Mouse (Mus musculus): Measurements from ENCODE around the gene Ctxn1. TPM values are rescaled to one million over a fixed set of nuclear protein-coding genes. Genes with fewer than 3 reads are reported as not detected.
A peak's percentile ranks its signal among the peaks of the same experiment; 100 is the strongest.

Gene Ctxn1
- polyA plus RNA-seq (2016; fragmentation: Nextera tagmentation; extraction: Ambion mirVana) = 209 and 218 TPM in 2 replicates

DNA sequence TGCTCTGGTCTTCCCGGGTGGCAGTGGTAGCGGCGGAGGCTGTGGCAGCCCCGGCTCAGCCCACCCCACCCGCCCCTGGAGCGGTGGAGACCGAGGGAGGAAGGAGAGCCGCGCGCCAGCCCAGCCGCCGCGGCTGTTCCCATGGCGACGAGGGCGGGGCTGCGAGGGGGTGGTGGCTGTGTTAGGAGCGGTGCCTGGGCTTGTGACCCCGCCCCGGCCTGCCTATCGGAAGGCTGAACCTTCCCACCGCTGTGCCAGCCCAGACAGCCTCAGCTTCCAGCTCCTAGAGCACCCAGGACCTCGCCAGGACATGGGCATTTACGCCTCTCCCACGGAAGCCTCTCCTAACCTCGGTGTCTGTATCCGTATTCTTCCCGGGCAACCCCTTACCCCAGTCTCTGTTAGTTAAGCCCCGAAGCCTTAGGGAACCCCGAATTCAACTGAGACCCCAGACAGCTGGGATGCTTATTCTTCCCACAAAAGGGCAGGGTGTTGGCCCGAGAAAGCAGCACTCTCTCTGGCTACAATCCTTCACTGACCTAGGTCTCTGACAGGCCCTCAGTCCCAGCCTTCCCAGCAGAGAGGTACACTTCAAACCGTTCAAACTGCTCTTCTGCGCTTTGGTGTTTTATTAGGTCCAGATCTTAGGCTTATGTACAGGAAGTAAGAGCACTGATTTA is at the start of gene Ctxn1:
Gene Ctxn1, minus strand, starts transcription at position 150 of the 680 bp plus-strand sequence.
- ATAC-seq (ENCODE audit: low FRiP score, low read depth) = peak; percentile 90
- Histone ChIP-seq H3K9me3 (no peaks in the 10 kb centered on the region), H3K9ac (peak within 1 kb of the TSS; percentile 92), H3K36me3 (peaks cover 69% of the 10 kb centered on the region), H3K27ac (peak within 1 kb of the TSS; percentile 89), H3K4me2 (replicated peaks) (peak within 1 kb of the TSS; percentile 78), H3K27me3 (replicated peaks) (no peaks in the 10 kb centered on the region), H3K4me3 (peak within 1 kb of the TSS; percentile 86), H3K4me1 (peaks cover 32% of the 10 kb centered on the region)
- WGBS = 6% methylated on average over 33 of the region's 33 CpGs

DNA sequence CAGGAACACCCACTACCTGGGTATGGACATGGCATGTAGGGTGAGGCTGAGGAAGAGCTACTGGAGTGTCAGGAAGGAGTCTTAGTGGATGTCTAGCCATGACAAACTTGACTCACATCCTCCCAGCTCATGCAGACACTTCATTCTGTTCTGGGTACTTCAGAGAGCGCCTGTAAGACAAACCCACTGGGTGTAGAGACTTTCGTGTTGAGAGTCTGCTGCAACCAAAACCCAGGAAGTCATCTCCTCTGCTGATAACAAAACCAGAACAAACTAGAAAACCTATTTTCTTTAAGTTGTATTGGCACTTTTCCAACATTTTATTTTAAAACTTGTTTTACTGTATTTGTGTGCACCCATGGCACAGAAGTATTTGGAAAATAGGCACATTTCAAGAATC is 46.8 kb upstream of the Ctxn1 start:
- H3K27me3 ChIP-seq (replicated peaks) = no peaks in the 10 kb centered on the region
- H3K9ac ChIP-seq = no peak overlapping the region
- 95% methylated on average over 2 of the region's 2 CpGs for WGBS
- H3K36me3 ChIP-seq = peaks cover 85% of the 10 kb centered on the region
- H3K9me3 ChIP-seq = no peaks in the 10 kb centered on the region
- H3K4me2 ChIP-seq (replicated peaks) = no peak overlapping the region
- ATAC-seq (ENCODE audit: low FRiP score, low read depth) = no peak
- no peak overlapping the region for H3K4me3 ChIP-seq
- no peaks in the 10 kb centered on the region for H3K4me1 ChIP-seq
- no peak overlapping the region for H3K27ac ChIP-seq

GRCm38 (mm10) chr8:4304124-4304547 is 45.1 kb upstream of the Ctxn1 start:
- Histone ChIP-seq H3K27me3 (replicated peaks) (no peaks in the 10 kb centered on the region), H3K4me2 (replicated peaks) (no peak overlapping the region), H3K36me3 (peaks cover 89% of the 10 kb centered on the region), H3K4me1 (no peaks in the 10 kb centered on the region), H3K27ac (no peak overlapping the region), H3K9me3 (no peaks in the 10 kb centered on the region), H3K9ac (no peak overlapping the region), H3K4me3 (no peak overlapping the region)
- 83% methylated on average over 3 of the region's 3 CpGs for WGBS
- no peak for ATAC-seq (ENCODE audit: low FRiP score, low read depth)

DNA sequence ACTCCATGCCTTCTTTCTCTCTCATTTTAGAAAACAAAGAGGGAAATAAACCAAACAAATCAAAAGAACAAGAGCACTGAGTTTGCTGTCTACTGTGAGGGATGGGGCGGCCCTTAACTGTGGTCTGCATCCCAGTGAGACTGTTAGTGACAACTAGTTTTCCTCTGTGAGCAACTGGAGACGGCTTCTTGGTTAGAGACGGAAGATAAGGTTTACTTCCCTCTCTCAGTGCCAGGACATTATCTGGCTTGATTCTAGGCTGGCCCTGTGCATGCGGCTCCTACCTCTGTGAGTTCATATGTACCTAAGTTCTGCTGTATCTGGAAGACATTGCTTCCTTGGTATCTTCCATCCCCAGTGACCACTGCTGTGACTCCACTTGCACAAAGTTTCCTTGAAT is 38.7 kb upstream of the Ctxn1 start:
- no peak for ATAC-seq (ENCODE audit: low FRiP score, low read depth)
- WGBS = 96% methylated on average over 4 of the region's 4 CpGs
- H3K36me3 ChIP-seq = peaks cover 83% of the 10 kb centered on the region

GRCm38 (mm10) chr8:4292738-4293137 is 33.7 kb upstream of the Ctxn1 start:
- H3K9me3 ChIP-seq = no peaks in the 10 kb centered on the region
- H3K9ac ChIP-seq = no peak overlapping the region
- 92% methylated on average over 5 of the region's 5 CpGs for WGBS
- H3K4me1 ChIP-seq = no peaks in the 10 kb centered on the region
- peaks cover 78% of the 10 kb centered on the region for H3K36me3 ChIP-seq
- no peak for ATAC-seq (ENCODE audit: low FRiP score, low read depth)
- H3K4me3 ChIP-seq = no peak overlapping the region
- no peak overlapping the region for H3K4me2 ChIP-seq (replicated peaks)
- no peak overlapping the region for H3K27ac ChIP-seq
- H3K27me3 ChIP-seq (replicated peaks) = no peaks in the 10 kb centered on the region

More for the DNA sequence above, 38.7 kb upstream of the Ctxn1 start:
- no peaks in the 10 kb centered on the region for H3K9me3 ChIP-seq
- no peak overlapping the region for H3K27ac ChIP-seq
- H3K4me2 ChIP-seq (replicated peaks) = no peak overlapping the region
- H3K27me3 ChIP-seq (replicated peaks) = no peaks in the 10 kb centered on the region
- no peak overlapping the region for H3K4me3 ChIP-seq
- H3K4me1 ChIP-seq = no peaks in the 10 kb centered on the region
- no peak overlapping the region for H3K9ac ChIP-seq

DNA sequence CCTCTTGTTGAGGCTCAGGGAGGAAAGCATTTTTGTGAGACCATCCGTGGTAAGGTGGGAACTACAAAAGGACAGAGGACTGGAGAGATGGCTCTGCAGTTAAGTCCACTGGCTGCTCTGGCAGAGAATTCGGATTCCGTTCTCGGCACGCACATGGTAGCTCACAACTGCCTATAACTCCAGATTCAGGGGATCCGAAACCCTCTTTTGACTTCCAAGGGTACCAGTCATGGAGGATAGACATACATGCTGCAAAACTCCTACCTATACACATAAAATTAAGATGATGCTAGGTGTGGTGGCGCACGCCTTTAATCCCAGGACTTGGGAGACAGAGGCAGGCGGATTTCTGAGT is 17.0 kb upstream of the Ctxn1 start:
- peaks cover 7% of the 10 kb centered on the region for H3K4me1 ChIP-seq
- H3K27ac ChIP-seq = no peak overlapping the region
- ATAC-seq (ENCODE audit: low FRiP score, low read depth) = no peak
- peak overlapping the region; percentile 73 for H3K4me3 ChIP-seq
- H3K36me3 ChIP-seq = peaks cover 24% of the 10 kb centered on the region; the same call in 1 of the 2 replicates
- WGBS = 31% methylated on average over 9 of the region's 9 CpGs
- H3K9ac ChIP-seq = peak overlapping the region; percentile 58
- no peaks in the 10 kb centered on the region for H3K27me3 ChIP-seq (replicated peaks)
- peak overlapping the region; percentile 85 for H3K4me2 ChIP-seq (replicated peaks)
- no peaks in the 10 kb centered on the region for H3K9me3 ChIP-seq

DNA sequence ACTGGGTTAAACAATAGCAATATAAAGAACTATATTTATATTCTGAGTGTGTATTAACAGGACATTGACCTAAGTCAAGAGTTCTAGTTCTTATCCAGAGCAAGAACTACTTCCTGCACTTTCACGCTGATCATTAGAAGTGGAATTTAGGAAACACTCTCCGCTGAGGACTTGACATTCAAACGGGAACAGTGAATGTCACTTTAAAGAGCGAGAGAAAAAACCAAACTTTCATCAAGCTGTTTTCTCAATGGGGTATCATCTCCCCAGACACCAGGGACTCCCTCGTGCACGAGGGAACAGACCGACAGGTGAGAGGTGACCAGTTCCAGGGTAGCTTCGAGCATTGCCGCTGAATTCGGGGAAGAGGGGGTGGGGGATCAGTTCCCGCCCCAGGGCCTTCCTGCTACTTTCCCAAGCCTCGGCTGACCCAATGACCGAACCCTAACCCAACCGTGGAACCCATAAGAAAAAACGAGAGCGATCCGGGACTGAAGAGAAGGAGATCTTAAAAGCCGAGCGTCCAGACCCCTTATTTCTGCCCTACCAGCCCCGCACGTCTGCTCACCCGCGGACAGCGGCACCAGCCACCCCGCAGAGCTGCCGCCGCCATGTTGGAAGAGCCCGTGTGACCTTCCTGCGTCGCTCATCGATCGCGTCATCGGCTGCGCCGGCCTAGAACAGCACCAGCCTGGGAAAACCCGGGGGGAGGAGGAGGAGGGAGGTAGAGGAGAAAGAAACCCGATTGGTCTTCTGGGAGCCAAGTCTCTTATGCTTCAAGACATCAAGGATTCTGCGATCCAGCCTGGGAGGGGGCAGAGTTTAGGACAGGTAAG is 16.4 kb upstream of the Ctxn1 start, which contains the start of gene Timm44:
Gene Timm44, minus strand, starts transcription at position 639 of the 836 bp plus-strand sequence.
- ATAC-seq (ENCODE audit: low FRiP score, low read depth) = peak; percentile 98
- Histone ChIP-seq H3K4me2 (replicated peaks) (peak within 1 kb of the TSS; percentile 85), H3K36me3 (peaks cover 27% of the 10 kb centered on the region), H3K9ac (peak within 1 kb of the TSS; percentile 66), H3K4me1 (peaks cover 7% of the 10 kb centered on the region), H3K9me3 (no peaks in the 10 kb centered on the region), H3K27me3 (replicated peaks) (no peaks in the 10 kb centered on the region), H3K27ac (no peak within 1 kb of the TSS), H3K4me3 (peak within 1 kb of the TSS; percentile 73)
- 1% methylated on average over 39 of the region's 39 CpGs for WGBS

GRCm38 (mm10) chr8:4269609-4270008 is 10.5 kb upstream of the Ctxn1 start:
- H3K9ac ChIP-seq = no peak overlapping the region
- whole genome bisulfite sequencing = 93% methylated on average over 6 of the region's 6 CpGs
- H3K27me3 ChIP-seq (replicated peaks) = no peaks in the 10 kb centered on the region
- ATAC-seq (ENCODE audit: low FRiP score, low read depth) = no peak
- H3K27ac ChIP-seq = no peak overlapping the region
- H3K9me3 ChIP-seq = no peaks in the 10 kb centered on the region
- H3K4me2 ChIP-seq (replicated peaks) = no peak overlapping the region
- H3K36me3 ChIP-seq = peaks cover 85% of the 10 kb centered on the region
- no peak overlapping the region for H3K4me3 ChIP-seq
- H3K4me1 ChIP-seq = peaks cover under 1% of the 10 kb centered on the region; the same call in 1 of the 2 replicates

DNA sequence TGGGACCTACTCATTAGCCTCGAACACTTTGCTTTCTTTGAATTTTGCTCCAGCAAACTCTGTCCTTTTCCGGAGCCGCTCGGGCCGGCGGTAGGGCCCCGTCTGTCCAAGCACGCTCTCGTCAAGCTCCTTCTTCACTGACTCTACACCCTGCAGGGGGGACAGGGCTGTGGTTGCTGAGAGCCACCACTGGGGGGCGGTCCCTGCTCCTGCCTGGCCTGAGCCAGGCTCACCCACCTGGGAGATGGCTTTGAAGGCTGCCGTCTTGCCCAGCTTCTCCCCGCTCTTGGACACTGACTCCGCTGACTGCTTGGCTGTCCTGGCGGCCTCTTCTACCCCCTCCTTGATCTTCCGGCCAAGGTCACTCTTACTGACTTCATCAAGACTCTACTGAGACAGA is 8.6 kb upstream of the Ctxn1 start:
- Histone ChIP-seq H3K27me3 (replicated peaks) (no peaks in the 10 kb centered on the region), H3K9ac (no peak overlapping the region), H3K36me3 (peaks cover 90% of the 10 kb centered on the region), H3K9me3 (no peaks in the 10 kb centered on the region), H3K4me2 (replicated peaks) (no peak overlapping the region), H3K4me3 (no peak overlapping the region), H3K4me1 (no peaks in the 10 kb centered on the region), H3K27ac (no peak overlapping the region)
- ATAC-seq (ENCODE audit: low FRiP score, low read depth) = peak; percentile 64; the same call in 1 of the 2 replicates
- 79% methylated on average over 15 of the region's 15 CpGs for WGBS

- Histone ChIP-seq H3K4me2 (replicated peaks) (no peak overlapping the region), H3K27me3 (replicated peaks) (no peaks in the 10 kb centered on the region), H3K27ac (no peak overlapping the region), H3K9ac (no peak overlapping the region), H3K4me3 (no peak overlapping the region), H3K4me1 (no peaks in the 10 kb centered on the region), H3K9me3 (no peaks in the 10 kb centered on the region), H3K36me3 (peaks cover 96% of the 10 kb centered on the region)
- ATAC-seq (ENCODE audit: low FRiP score, low read depth) = no peak
- 95% methylated on average over 15 of the region's 15 CpGs for WGBS
Observed at GRCm38 (mm10) chr8:4265160-4265914, 6.3 kb upstream of the Ctxn1 start.

DNA sequence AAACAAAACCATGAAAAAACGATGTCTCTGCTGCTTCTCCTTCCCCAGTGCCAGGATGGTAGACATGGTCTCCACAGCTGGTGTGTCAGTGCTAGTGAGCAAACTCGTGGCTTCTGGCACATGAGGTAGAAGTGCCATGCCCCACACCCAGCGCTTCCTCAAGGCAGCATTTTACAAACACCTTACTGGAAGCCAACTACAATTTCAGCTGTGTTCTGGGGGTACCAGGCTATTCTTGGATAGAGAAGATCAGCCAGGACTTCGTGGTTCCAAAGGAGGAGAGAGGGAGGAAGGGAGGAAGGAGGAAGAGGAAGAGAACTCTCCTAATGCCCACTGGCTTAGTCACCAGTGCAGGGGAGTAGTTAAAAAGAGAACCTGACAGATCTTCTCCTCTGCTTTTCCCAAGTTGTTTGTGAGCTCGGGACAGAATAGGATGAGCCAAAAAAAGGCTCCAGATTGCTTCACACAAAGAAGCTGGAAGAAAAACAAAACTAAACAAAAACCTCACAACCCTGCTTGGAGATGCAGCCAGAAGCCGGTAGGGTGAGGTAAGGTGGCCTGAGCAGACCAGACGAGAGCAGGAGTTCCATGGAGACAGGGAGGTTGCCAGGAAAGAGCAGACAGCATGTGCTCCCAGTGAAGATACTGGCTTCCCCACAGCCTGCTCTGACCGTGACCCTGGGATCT is 4.2 kb upstream of the Ctxn1 start:
- ATAC-seq (ENCODE audit: low FRiP score, low read depth) = no peak
- peaks cover 83% of the 10 kb centered on the region for H3K36me3 ChIP-seq
- H3K9me3 ChIP-seq = no peaks in the 10 kb centered on the region
- no peak overlapping the region for H3K4me2 ChIP-seq (replicated peaks)
- no peak overlapping the region for H3K4me3 ChIP-seq
- WGBS = 88% methylated on average over 8 of the region's 8 CpGs
- no peak overlapping the region for H3K27ac ChIP-seq
- H3K27me3 ChIP-seq (replicated peaks) = no peaks in the 10 kb centered on the region
- peaks cover 9% of the 10 kb centered on the region for H3K4me1 ChIP-seq
- H3K9ac ChIP-seq = no peak overlapping the region
